Mouse (Mus musculus): ENCODE data around the gene Pigo.
A peak's percentile ranks its signal among the peaks of the same experiment; 100 is the strongest.

Gene Pigo

GRCm38 (mm10) chr4:43036356-43036755, 10.7 kb upstream of the Pigo start:
- DNase-seq, result no peak

DNA sequence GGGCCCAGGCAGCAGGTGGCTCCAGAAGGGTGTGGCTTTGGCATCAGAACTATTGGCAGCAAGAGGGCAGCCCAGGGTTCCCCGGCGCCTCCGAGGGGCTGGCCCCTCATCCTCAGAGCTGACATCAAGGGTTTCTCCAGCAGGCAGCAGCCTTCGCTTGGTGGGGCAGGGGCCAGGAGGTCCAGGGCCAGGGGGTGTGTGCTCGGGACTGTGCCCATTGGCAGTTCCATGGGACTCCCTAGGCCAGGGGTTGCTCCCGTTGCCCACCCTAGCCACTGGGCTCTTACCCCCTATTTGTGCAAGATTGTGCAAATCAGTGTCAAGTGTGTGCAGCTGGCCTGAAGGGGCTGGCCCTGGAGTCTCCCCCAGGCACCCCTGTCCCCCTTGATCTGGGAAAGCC, 10.2 kb upstream of the Pigo start:
- no peak for DNase-seq

DNA sequence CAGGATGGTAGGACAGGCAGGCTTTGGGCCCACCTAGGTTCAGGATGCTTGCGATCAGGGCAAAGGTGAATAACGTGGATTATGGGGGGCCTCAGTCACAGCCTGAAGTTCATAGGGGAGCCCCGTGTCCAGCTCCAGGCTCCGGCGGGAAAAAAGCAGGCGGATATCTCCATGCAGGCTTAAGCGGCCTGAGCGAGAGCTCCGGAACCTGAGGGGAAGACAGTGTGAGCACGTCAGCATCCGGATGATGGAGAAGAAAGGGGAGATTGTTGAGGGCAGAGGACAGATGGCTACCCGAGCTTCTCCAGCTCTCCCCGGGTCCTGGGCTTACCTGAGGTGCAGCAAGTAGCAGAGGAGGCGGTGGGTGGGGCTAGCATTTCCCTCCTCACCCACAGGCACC, 7.9 kb upstream of the Pigo start:
- no peak for DNase-seq

DNA sequence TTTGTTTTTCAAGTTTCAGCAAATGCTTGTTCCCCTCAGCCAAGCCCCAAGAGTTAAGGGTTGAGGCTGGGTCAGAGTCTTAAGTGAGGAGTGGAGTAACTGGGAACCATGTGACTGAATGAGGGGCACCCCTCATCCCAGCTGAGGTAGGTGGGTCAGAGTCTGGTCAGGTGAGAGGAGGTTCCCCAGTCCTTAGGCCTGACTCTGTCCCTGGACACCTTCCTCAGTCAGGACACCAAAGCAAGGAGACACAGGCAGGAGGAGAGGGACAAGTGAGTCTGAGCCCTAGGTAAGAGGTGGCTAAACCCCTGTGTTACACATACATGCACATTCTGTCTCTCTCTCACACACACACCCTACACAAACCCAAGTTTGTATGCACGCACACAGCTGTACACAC, 6.9 kb upstream of the Pigo start:
- no peak for DNase-seq

- peak; percentile 93 for DNase-seq
Observed at GRCm38 (mm10) chr4:43031237-43031995, 5.8 kb upstream of the Pigo start, which contains the start of gene Stoml2. Gene Stoml2 (minus strand): TSS chr4:43031710.

DNA sequence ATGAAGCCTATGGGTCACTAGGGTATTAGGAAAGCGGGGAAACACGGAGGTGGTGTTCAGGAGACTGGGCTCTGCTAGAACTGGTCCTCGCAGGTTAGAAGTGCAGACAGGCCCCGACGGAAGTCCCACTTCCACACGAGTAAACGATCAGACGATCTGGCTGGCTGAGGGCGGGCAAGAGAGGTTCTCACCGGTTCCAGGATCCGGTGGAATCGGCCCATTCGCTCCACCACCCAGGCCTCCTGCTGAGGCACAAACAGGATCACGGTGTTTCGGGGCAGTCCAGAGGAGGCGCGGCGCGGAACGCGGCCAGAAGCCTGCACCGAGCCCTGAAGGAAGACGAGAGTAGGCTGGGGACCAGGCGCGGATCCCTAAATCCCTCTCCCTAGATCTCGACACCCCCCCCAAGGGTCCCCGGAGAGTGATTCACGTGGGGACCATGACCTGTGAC, 5.2 kb upstream of the Pigo start:
- DNase-seq, result no peak

DNA sequence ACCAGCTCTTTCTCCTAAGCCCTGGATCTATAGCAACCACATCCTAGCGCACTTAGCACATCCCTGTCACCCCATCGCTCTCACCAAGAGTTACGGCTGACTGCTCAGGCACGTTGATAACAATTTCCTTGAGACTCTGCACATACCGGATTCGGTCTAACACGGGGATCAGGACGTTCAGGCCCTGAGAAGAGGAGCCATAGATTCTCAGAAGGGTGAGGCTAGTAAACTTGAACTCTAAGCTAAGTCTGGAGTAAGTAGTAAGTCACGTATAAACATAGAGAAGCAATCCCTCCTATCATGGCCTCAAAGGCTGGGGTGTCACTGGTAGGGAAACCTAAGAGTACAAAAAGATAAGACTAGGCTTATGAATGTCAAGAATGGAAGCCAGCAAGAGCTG, 4.7 kb upstream of the Pigo start:
- DNase-seq, result no peak

- no peak for DNase-seq
Observed at GRCm38 (mm10) chr4:43029749-43030148, 4.1 kb upstream of the Pigo start.

DNA sequence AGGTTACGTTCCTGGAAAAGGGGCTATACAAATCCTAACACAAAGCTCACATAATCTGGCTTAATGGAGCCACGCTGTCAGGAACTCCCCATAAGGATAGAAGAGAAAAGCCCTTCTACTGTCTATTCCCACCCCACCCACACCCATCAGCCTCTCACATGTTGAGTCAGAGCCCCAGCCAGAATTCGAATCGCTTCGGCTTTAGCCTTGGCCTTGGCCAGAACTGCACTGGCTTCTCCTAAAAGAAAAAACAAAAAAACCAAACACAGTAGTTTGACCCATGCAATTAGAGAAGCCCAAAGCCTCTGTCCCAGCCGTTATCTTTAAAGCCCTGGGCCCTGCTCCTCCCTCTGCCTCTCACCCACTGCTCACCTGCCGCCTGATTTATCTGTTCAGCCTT, 3.5 kb upstream of the Pigo start:
- DNase-seq, result no peak

- no peak for DNase-seq
Observed at GRCm38 (mm10) chr4:43024673-43025072, 946 bp downstream of the Pigo start.

- DNase-seq, result no peak
Observed at GRCm38 (mm10) chr4:43021341-43021740, 4.3 kb downstream of the Pigo start.

DNA sequence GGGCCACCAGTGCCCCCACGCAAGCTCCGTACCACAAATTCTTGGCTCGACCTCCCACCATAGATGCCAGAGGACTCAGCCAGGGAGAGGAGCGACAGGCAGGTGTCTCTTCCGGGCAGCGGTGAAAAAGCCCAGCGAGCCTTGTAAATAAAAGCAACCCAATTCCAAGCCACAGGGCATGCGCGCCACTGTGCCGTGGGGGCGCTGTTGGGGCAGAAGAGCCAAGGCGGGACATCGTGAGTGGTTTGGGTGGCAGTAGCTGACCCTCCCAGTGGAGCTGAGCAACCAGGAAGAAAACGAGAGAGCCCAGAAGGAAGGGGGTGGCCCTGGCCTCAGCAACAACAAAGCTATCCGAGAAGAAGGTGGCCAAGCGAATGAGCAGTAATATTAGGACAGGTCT, 4.7 kb downstream of the Pigo start:
- DNase-seq, result no peak

DNA sequence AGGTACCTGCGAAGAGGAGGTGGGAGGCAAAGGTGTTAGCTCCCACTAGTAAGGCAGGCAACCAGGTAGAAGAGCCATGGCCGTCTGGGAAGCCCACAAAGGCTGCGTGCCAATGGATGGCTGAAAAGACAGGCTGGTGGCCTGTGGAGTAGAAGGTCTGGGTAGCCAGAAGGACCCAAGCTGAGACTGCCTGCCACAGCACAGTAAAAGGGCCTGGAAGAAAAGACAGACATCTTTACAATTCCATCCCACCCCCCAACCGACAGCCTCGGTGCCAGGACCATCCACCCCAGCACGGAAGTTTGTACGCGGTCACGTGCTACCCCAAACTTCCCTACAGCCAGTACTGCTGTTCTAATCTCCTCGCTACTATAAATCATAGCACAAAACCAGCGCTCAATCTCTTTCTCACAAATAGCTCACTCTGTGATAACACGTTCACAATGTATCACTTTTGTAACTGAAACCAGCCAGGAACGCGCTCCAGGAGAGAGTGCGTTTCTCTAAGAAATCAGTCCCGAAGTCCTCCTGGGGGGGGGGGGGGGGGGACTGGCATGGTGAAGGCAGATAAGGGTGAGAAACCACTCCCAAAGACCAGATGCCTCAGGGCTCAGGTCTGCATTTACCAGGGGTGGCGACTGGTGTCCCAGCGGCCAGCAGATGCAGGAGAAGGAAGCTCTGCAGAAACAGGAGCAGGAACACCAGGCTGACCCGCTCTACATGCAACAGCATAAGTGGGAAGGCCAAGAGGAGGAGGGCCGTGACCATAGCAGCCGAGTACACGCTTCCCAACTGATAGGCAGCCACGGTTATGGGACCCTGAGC, 5.8 kb downstream of the Pigo start:
- DNase-seq, result no peak

- no peak for DNase-seq
Observed at GRCm38 (mm10) chr4:43019176-43019575, 6.4 kb downstream of the Pigo start.

GRCm38 (mm10) chr4:43018156-43018555, 7.5 kb downstream of the Pigo start:
- DNase-seq, result no peak

DNA sequence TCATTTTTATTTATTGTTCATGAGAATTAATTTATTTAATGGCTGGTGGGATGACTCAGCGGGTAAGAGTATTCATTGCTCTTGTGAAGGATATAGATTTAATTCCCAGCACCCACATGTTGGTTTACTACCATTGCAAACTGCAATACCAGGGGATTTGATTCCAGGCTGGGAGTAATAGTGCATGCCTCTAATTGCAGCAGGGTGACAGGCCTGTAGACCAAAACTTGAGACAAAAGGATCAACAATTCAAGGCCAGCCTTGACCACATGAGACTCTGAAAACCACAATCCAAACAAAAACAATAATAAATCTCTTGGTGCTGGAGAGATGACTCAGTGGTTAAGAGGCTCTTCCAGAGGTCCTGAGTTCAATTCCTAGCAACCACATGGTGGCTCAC, 13.5 kb downstream of the Pigo start:
- DNase-seq, result no peak

- peak; percentile 83 for DNase-seq
Observed at GRCm38 (mm10) chr4:43010161-43011038, 15.2 kb downstream of the Pigo start, which contains the start of gene Fancg. Gene Fancg (minus strand): TSS chr4:43010506.

DNA sequence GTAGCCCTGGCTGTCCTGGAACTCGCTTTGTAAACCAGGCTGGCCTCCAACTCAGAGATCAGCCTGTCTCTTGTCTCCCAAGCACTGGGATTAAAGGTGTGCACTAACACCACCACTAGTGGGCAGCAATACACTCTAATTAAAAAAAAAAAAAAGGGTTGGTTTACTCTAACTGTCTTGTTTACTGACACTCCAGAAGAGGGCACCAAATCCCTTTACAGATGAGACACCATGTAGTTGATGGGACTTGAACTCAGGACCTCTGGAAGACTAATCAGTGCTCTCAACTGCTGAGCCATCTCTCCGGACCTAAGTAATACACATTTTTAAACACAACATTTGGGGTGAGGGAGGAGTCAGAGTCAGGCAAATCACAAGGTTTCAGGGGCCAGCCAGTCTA, 19.9 kb downstream of the Pigo start:
- peak; percentile 39 for DNase-seq

DNA sequence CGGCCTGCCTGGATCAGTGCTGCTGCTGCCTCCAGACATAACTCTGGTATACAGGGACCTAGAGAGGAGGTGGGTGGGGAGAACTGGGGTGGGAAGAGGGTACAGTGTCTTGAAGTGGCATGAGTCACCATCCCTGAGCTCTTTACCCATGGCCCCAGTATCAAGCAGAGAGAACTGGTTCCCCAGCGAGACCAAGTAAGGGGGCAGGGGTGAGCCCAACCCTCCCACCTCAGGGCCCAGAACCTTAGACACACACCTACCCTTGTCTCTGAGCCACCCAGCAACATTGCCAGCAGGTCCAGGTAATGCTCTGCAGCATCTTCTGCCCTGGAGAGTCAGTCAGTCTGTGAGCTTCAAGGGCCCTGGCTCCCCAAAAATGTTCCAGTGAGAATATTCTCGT, 20.7 kb downstream of the Pigo start:
- no peak for DNase-seq

- no peak for DNase-seq
Observed at GRCm38 (mm10) chr4:43002756-43003439, 22.7 kb downstream of the Pigo start.

DNA sequence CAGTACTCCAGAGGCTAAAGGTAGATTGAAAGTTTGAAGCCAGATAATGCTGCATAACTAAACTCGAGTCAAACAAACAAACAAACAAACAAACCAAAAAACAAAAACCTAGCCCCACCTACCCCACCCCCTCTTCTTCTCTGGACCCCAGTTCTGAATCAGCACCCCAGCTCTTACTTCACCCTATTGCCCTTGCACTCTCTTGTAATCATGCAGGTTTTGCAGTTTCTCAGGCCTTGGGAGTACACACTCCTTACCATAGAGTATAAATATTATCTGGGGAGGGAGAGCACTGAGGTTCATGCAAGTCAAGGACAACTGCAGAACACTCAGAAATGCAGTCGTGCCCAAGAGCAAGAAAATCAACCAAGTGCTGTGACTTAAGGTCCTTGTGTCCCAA, 24.3 kb downstream of the Pigo start:
- DNase-seq, result no peak
